Mouse (Mus musculus) thymus, adult 18-20 months (tissue): ENCODE measurements around the gene Gnao1.

Experiments used
- DNase-seq, 2 experiments: peaks; one replicate each; pipeline ENCODE4 v3.0.0; 2022; ENCODE audit warnings: mixed read lengths in 2 of 2

Gene Gnao1

GRCm38 (mm10) chr8:93952511-93952910 lies 142.7 kb downstream of the Gnao1 start:
- DNase-seq = no peak

- no peak for DNase-seq
Measured at GRCm38 (mm10) chr8:93958402-93958801, 148.6 kb downstream of the Gnao1 start.

GRCm38 (mm10) chr8:93960909-93961308 lies 151.1 kb downstream of the Gnao1 start:
- DNase-seq = no peak

GRCm38 (mm10) chr8:93968293-93968692 lies 158.5 kb downstream of the Gnao1 start:
- DNase-seq = no peak

- no peak for DNase-seq
Measured at GRCm38 (mm10) chr8:93969626-93970340, 160.0 kb downstream of the Gnao1 start.

- no peak for DNase-seq
Measured at GRCm38 (mm10) chr8:93971451-93971850, 161.7 kb downstream of the Gnao1 start.

- DNase-seq = no peak
Measured at GRCm38 (mm10) chr8:93972211-93972610, 162.4 kb downstream of the Gnao1 start.

- no peak for DNase-seq
Measured at GRCm38 (mm10) chr8:93972971-93973734, 163.4 kb downstream of the Gnao1 start.

GRCm38 (mm10) chr8:93973831-93974375 lies 164.1 kb downstream of the Gnao1 start:
- DNase-seq = no peak

- no peak for DNase-seq
Measured at GRCm38 (mm10) chr8:93974602-93975186, 164.9 kb downstream of the Gnao1 start.

GRCm38 (mm10) chr8:93975358-93975757 lies 165.6 kb downstream of the Gnao1 start:
- DNase-seq = no peak

GRCm38 (mm10) chr8:93976446-93977211 lies 166.9 kb downstream of the Gnao1 start:
- no peak for DNase-seq

- DNase-seq = no peak
Measured at GRCm38 (mm10) chr8:93980141-93980540, 170.4 kb downstream of the Gnao1 start.

- no peak for DNase-seq
Measured at GRCm38 (mm10) chr8:93981679-93982215, 172.0 kb downstream of the Gnao1 start.

GRCm38 (mm10) chr8:93983827-93984226 lies 174.1 kb downstream of the Gnao1 start:
- no peak for DNase-seq

GRCm38 (mm10) chr8:93984731-93985130 lies 175.0 kb downstream of the Gnao1 start:
- DNase-seq = no peak

- no peak for DNase-seq
Measured at GRCm38 (mm10) chr8:93989739-93990138, 180.0 kb downstream of the Gnao1 start.

- no peak for DNase-seq
Measured at GRCm38 (mm10) chr8:93998961-93999360, 189.2 kb downstream of the Gnao1 start.

- DNase-seq = no peak
Measured at GRCm38 (mm10) chr8:94004139-94004538, 194.4 kb downstream of the Gnao1 start.

GRCm38 (mm10) chr8:94009243-94009845 lies 199.6 kb downstream of the Gnao1 start:
- no peak for DNase-seq

GRCm38 (mm10) chr8:94010101-94010705 lies 200.4 kb downstream of the Gnao1 start:
- DNase-seq = no peak
